Mouse (Mus musculus): ENCODE results near the gene Mfsd4b4.
"Not testable (repeated sequence)": the region's sequence is repeated elsewhere in the genome, so short reads cannot be mapped to it uniquely, and the experiment has no call there.

Gene Mfsd4b4

DNA sequence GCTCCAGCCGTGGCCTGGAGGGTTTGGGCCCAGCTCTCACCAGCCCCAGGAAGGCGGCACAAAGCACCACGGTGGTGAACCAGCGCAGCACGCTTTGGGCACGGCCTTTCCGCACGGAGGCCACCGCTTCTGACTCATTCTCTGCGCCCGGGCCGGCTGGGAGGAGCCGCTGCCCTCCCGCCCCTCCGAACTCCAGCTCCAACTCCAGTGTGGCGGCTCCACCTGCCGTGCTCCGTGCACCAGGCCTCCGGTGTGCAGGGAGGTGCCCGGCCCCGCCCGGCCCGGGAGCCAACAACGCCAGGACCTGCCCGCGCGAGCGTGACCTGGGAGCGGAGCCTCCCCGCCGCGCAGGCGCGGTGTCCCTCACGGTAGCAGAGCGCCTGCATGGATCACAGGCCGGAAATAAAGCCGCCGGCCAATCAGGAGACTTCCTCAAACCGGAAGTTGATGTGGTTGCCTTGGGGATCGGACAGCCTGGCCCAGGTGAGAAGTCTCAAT, at the start of gene Mfsd4b4:
Mfsd4b4 (minus strand) TSS at position 365 of the 498 bp plus-strand sequence.
- peak; percentile 99 for DNase-seq

DNA sequence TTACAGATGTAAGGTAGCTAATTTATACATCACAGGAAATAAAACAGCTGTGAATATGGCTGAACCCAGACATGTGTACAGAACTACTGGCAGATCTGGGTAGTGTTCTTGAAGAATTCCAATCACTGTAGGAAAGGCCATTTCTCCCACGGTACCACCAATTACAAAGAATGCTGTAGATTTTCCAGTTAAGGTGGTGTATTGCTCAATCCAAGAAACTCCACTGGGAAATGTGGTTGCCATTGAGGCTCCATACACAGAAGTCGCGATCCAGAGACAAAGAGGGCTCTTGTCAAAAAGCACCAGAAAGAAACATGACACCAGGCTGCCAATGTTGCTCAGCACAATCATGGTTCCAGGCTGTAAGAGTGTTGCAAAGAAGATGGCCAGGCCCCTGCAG, 48.2 kb upstream of the Mfsd4b4 start:
- peak; percentile 80 for DNase-seq

DNA sequence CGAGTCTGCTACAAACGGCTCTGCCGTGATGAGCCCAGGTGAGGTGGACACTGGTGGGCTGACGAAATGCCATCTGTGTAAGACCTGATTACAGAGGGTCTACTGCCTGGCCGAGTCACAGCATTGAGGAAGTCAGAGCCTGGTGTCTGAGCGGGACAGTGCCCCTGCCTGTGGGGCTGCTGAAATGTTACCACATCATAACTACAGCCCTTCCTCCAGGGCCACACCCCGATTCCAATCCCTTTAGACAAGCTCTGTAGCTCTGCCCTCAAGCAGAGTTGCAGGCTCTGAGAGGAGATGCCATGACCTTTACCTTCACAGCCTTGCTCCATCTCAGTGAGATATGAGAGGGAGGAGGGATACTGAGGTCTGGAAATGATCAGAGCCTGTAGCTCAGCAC, 37.5 kb upstream of the Mfsd4b4 start:
- no peak for DNase-seq

DNA sequence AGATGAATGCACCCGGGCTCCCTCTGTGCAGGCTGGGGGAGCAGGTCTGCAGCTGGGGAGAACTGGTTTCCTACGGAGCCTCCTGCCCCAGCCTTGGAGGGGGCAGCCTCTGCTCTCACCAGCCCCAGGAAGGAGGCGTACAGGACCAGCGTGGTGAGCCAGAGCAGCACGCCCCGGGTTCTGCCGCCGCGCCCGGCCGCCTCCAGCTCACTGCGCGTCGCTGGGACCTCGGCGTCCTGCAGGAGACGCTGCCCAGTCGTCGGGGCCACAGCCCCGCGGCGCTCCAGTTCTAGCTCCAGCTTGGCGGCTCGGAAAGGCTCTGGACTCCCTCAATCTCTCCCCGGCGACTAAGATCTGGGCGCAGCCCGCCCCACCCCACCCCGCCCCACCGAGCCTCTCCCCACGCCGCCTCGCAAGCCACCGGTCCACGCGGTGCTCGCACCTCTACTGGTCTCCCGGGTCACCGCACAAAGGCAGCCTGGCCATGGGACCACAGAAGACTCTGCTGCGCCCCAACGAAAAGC, 27.6 kb upstream of the Mfsd4b4 start, which contains the start of gene Mfsd4b2:
Mfsd4b2 (minus strand) TSS at position 308 of the 524 bp plus-strand sequence.
- no peak for DNase-seq

DNA sequence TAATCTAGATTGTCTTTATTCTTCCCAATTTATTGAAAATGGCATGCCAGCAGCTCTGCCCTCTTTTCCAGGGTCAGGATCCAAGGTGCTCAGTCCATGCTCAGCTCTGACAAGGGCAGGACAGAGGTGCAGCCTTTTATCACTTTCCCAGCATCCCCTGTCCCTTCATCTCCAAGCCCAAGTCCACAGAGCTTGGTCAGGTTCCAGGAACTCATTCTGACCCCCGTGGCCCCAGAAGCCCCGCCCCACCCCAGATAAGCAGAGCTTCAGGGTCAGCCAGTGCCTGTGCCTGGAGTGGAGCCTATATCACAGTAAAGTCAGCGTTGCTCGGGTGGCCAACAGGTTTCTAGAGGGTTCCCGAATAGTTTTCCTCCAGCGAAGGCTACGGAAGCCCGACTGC, 25.5 kb upstream of the Mfsd4b4 start:
- not testable (repeated sequence) for DNase-seq

DNA sequence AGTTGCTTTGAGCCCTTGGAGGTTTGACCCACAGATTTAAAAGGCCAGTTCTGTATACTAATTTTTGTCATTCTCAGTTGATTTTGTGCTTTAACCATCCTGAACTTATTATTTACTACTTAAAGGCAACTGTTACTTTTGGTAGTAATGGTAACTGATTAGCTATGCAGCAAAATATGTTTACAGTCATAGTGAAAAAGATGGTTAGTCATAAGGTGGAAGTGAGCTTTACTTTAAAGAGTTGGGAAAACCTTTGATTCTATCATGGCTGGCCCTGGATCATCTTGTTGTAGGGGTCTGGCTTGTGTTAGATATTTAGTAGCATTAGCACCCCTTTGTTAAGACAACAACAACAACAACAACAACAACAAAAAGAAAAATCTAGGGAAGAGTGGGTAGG, 13.6 kb upstream of the Mfsd4b4 start:
- no peak for DNase-seq

DNA sequence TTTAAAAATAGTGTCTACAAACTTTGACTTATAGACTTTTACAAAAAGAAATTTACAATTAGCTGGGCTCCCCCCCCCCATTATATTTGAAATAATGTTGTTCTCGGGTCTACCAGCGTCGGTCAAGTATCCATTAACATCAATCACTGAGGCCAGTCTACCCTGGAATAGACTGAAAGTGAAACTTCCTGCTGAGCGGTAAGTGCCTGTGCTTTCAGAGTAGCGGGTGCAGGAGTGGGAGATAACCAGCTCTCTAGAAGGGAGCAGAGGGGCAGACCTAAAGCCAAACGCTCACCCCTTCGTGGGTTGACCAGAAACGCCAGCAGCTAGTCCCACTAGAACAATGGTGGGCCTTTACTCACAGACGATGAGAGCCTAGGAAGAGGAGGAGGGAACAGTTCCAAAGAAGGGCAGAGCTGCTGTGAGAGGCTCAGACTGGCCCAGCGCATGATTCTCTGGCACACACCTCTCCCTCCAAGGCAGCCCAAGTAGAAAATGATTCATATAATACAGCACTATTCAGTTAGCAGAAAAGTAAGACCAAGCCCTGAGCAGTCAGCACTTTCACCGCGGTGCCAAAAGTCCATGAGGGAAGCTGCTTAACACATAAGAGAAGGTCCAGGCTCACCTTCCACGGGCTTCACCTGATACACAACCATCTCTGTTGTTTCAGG, 9.9 kb upstream of the Mfsd4b4 start:
- no peak for DNase-seq

DNA sequence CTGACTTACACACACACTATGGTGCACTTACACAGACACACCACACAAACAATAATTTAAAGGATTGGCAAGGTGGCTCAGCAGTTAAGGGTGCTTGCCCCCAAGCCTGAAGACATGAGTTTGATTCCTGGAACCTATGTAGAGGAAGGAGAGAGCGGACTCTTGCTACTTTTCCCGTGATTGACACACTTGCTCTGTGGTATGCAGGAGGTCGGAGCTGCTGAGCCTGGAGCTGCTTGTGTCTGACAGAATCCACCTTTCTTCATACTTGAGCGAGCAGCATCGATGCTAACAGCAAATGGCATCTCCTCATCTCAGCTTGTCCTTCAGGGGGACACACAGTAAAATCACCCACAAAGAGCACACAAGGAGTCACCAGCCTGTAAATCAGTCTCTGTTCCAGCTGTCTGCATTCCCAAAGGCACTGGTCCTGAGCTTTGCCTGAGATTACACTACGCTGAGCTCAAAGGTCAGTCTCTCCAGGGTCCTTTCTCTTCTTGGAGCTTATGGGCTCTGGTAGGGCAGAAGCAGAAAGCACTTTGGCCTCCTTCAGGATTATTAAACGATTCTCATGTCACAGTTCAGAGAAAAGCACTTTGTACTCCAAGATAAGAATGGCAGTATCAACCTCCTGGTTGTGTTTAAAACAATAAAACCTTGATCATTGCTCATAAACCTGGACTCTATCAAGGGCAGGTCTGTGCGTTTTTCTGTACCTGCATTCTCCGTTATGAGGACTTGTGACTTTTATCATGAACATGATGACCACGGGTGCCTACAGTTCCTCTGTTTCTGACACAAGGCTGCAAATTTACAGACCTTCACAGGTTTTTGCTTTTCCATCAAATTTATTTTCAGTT, 8.0 kb upstream of the Mfsd4b4 start:
- DNase-seq = no peak

DNA sequence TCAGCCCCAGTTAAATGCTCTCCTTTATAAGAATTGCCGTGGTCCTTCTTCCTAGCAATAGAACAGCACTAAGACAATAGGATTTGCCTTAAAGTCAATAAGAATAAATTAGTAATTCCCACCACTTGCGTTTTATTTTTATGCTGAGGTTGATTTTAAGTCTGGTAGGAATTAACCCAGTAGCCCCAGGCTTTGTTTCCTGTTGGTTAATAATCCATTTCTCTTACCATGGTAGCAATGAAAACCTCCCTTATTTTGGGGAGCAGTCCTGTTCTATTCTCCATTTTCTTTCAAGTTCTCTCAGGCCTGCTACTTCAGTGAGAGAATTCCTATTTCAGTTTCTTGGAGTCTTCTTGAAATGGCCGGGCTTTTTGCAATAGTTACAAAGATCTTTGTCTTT, 5.2 kb upstream of the Mfsd4b4 start:
- DNase-seq = no peak

DNA sequence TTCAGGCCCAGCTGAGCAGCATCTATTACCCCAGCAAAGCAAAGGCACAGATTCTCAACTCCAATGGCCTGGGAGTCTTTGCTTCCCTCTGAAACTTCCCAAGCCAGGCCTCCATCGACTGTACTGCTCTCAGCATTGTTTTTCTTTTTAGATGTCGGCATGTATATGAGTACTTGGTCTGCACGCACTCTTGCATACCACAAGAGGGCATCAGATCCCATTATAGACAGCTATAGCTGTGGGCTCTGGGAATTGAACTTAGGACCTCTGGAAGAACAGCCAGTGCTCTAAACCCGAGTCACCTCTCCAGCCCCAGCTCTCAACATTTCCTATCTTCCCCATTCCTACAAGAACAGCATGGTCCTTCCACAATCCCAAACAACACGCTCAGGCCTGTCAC, 2.5 kb downstream of the Mfsd4b4 start:
- peak; percentile 77 for DNase-seq

DNA sequence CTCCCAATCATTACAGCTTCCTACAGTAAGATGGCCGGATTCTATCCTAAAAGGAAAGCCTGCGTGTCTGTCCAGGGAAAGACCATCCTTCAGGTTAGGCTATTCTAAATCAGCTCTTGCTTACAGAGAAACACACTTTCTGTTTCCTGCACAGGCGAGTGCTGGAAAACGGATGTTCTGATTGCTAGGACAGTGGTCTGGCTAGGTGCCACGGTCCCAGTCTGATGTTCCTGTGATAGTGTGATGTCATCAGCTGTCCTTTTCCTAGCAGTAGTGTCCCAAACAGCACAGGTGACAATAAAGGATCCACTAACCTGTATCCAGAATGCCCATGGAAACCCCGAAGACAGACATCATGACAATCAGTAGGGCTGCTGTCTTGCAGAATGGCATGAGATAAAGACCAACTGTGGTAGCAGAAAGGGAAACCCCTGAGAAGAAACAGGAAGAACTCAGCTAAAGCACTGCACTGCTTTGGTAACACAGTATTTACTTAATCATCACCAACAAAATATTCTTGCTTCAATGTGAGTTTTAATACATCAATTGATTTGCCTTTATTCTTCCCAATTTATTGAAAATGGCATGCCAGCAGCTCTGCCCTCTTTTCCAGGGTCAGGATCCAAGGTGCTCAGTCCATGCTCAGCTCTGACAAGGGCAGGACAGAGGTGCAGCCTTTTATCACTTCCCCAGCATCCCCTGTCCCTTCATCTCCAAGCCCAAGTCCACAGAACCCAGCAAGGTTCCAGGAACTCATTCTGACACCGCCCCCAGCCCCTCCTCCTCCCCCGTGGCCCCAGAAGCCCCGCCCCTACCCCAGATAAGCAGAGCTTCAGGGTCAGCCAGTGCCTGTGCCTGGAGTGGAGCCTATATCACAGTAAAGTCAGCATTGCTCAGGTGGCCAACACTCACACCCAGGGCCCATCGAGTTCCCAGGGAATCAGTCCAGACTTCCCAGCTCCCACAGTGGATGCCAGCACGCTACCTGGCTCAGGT, 5.0 kb downstream of the Mfsd4b4 start:
- peak; percentile 81 for DNase-seq

DNA sequence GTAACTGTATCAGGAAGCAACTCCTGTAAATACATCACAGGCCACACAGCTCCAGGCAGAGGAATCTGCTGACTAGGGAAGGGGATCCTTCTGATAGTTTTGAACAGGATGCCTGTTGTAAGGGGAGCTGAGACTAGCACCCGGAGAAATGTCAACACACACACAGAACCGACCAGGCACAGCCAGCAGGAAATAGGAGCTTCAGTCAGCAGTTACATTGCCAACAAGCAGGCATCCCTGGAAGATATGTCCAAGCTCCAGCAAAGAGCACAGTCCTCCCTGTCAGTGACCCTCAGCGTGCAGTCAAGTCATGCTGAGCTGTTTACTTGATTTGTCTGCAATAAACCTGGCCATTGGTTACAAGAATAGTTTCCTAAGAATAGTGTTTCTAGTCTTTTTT, 10.4 kb downstream of the Mfsd4b4 start:
- no peak for DNase-seq

DNA sequence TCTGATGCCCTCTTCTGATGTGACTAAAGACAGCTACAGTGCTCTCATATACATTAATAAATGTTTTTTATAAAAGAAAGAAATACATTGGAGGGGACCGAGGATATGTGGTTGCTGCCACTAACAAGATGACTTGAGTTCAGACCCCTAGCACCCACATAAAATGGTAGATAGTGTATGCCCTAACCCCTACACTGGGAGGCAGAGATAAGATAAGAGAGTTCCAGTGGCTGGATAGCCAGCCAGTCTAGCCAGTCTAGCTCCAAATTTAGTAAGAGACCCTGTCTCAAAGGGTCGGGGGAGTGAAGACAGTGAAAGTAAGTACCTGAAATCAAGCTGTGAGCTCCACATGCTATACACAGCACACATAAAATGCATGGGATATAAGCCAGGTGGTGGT, 33.5 kb downstream of the Mfsd4b4 start:
- DNase-seq = no peak

DNA sequence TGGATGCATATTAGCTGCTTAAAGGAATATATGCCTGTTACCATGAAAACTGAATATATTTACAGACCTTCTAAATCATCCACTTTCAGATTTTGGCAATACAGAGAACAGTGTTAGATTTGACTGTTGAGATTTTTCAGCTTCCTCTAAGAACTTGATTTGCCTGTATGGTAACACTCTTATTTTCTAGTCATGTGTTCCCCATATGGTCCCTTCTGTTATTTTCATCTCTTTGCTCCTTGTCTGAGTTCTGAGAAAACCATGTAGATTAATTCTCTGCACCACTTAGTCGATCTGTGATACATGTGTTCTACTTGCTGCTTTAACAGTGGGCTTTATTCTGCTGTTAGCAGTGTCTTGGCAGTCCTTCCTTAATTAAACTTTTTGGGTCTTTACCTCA, 56.4 kb downstream of the Mfsd4b4 start:
- no peak for DNase-seq
